Mouse (Mus musculus): ENCODE data around the gene Wnk2. TPM values are rescaled to one million over a fixed set of nuclear protein-coding genes. Genes with fewer than 3 reads are reported as not detected.

Gene Wnk2
- 100 to 1,000 TPM; 100 to 103 TPM for total RNA-seq (2021)
- long read RNA-seq, full-length matches to known transcripts: 3 of 64 reads
- long read RNA-seq, partial matches to known transcripts: 29 of 64 reads
- long read RNA-seq, other reads (novel, unspliced or antisense): 32 of 64 reads

DNA sequence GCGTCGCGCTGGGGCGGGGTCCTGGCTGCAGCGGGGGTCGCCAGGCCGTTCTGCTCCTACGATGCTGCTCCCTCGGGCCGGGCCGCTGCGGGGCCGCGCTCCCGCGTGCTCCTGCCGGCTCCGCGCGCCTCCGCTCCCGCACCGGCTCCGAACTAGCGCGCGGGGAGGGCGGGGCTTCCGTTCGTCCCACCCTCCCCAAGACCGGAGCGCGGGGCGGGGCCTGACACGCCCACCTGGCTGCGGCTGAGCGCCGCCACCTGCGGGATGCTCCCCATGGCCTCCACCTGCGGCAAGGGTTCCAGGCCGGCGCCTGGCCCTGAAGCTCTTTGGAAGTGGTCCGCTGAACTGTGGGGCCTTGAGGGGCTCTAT, at the start of gene Wnk2:
Wnk2 (minus strand) TSS at position 157 of the 369 bp plus-strand sequence.
- peak; percentile 78 to 87 for DNase-seq (ENCODE audit: low spot score in 2 of 2)

DNA sequence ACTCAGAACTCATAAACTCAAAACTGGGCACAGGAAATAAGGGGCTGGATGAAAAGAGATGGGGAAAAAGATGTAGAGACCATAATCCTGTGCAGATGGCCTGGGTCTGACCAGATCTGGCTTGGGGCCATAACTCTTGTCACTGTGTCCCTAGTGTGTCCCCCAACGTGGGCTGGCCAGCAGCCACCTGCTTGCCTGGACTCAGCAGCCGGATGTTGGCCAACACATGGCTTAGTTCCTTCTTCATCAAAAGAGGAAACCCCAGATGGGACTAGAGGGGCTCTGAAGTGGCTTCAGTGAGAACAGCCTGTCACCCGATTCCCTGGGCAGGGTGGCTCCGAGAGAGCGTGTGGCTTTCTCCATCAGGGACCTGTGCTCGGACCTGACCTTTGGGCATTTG, 49.0 kb upstream of the Wnk2 start:
- DNase-seq (ENCODE audit: low spot score in 2 of 2): no peak

DNA sequence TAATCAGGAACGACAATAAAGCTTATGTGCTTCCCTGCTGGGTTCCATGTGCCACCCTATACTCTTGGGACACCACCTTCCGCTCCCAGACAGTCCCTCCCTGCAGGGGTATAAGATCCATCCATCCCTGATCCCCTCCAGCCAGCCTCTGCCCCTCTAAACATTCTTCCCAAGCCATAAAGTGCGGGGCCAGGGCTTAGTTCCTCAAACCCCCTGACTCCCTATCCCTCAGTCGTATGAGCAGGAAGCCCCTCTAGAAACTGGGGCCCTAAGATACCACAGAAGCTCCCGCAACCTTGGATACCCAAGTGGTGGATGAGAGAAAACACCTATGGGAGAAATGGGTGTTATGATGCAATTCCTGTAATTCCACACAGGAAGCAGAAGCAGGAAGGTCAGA, 48.4 kb upstream of the Wnk2 start:
- DNase-seq (ENCODE audit: low spot score in 2 of 2): no peak

DNA sequence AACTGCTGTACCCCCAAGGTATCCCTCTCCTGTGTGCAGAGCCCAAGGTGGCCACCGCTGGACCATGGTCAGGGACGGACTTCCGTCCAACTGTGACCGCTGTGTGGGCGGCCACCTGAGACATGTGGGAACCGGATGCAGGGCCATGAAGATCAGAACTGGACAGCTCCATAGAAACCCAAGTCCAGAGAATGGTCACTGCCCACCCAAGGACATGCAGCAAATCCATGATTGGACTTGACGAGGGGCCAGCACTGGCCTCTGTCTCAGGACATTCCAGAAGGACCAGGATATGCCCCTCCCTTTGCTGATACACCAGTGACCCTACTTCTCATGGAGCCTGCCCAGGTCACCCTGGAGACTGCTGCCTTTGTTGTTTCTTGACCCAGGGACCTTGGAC, 47.8 kb upstream of the Wnk2 start:
- DNase-seq (ENCODE audit: low spot score in 2 of 2): no peak

DNA sequence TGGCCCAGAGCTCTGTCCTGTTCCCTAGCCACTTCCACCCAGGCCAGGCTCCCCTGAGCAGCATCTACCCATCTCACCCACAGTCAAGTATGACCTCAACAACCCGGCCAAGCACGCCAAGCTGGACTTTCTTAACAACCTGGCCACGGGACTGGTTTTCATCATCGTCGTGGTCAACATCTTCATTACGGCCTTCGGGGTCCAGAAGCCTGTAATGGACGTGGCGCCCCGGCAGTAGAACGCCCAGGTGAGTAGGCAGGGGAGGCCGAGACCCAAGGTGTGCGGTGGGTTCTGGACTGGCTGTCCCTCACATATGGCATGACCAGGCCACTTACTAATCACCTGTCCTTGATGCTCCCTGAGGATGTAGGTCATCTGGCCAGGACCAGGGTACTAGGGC, 47.0 kb upstream of the Wnk2 start:
- DNase-seq (ENCODE audit: low spot score in 2 of 2): no peak

DNA sequence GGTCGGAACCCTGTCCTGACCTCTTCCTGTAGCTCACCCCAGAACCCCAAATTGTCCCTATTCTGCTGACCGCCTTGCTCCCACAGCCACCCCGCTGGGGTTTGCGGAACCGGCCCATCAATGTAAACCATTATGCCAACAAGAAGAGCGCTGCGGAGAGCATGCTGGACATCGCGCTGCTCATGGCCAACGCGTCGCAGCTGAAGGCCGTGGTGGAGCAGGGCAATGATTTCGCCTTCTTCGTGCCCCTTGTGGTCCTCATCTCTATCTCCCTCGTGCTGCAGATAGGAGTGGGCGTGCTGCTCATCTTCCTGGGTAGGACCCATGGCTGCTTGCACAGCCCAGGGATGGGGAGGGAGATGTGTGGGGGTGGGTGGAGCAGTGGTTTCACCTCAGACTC, 45.8 kb upstream of the Wnk2 start:
- DNase-seq (ENCODE audit: low spot score in 2 of 2): no peak

DNA sequence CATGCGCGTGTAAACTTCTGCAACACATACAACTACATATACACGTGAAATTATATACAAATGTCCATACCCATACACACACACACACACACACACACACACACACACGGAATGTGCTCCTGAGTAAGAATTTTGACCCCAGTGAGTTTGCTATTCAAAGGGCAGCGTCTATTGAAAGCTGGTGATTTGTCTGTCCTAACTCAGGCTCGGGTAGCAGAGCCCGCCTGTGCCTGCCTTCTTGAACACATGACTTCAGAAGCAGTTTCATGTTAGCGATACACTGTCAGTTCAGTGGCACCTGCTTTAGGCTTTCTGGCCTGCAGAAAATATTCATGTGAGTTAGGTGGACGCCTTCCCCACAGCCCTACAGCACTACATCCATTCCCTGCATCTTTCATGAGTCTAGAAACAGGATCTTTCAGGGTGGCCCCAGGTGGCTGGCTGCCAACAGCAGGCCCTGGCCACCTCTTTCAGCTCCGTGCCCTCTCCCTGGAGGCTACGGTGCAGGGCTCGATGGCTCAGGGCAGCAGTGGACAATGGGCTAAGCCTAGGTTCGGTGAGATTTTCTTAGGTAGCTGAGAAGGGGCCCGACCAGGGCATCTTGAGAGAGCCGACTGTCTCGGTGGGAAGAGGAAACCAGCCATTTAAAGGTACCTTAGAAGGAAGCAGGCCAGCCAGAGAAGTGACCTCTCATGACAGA, 44.5 kb upstream of the Wnk2 start:
- no peak for DNase-seq (ENCODE audit: low spot score in 2 of 2)

DNA sequence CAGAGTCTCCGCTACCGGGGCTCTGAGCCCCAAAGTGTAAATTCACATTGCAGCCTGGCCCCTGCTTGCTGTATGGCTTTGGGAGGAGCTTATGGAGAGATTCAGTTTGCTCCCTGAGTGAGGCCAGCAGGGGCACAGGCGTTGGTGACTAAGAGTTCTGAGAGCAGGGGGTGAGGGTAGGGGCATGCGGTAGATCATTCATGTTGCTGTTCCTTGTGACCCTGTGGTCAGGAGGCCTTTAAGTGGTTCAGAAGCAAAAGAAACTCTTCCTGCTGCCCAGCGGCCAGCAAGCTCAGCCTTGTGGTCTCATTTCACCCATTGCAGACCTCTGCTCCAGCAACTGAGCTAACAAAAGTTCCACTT, 43.8 kb upstream of the Wnk2 start:
- no peak for DNase-seq (ENCODE audit: low spot score in 2 of 2)

DNA sequence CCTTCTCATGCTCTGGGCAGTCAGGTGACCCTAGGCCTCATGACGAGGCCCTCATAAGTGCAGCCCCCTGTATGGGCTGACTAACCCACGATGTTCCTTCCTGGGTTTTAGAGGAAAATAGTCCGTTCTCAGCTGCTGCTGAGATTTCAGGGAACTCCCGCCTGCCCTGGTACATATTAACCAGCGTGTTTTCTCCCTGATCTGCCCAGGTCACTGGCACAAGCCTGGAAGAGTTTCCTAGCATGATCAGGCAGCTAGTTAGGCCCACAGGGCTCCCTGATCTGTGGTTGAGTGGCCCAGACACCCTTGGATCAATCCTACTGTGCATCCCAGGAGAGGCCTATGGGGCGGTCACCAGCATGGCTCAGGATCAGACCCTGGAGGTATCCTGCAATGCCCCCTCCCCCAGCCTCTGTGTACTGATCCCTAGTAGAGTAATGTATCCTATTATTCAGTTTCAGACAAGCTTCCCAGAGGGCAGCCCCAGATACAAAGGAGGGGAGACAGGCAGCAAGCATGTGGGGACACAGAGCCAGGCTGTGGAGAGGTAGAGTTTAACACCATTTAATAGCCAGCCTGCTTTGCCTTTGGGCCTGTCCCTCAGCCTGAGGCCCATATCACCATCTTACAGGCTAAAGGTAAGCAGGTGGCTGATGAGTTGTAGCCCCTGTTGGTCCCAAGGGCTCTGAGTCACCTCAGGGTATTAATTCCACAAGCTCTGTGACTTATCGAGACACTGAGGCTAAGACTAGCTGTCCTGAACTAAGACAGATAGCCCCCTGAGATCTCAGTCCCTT, 43.3 kb upstream of the Wnk2 start:
- DNase-seq (ENCODE audit: low spot score in 2 of 2): no peak

DNA sequence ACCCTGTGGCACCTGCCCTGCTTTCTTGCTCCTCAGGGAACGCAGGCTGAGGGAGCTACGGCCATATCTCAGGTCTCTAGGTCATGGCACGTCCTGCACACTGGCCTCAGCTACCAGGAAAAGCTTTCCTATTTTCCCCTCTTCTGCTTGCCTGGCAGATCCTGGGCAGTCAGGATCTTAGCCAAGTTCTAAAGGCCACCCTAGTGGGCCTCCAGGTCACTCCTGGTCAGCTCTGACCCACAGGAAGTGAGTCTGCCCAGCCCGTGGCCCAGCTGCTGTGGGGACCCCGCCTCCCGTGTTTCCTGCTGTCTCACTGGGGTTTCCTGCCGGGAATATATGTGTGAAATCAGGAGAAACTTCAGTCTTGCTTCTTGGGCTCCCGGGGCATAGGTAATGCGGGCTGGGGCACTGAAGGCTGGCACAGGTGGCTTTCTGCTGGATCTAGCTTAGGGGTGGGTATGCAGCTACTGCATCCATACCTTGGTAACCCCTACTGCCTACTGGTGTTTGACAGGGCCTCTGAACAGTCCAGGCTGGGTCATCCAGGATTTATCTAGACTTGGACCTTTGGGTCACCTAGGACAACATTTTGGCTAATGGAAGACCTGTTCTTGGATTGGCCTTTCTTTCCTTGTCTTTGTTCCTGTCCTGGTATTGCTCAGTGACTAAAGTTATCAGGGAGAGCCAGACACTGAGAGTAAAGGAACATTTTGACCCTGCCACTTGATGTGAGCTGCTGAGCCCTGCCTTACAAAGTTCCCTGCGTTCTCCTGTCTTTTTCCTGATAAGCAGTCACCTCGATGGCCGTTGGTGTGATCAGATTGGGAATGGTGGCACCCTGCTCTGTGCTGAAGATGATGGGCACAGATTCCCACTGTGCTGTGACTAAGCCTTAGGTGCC, 42.4 kb upstream of the Wnk2 start:
- no peak for DNase-seq (ENCODE audit: low spot score in 2 of 2)

DNA sequence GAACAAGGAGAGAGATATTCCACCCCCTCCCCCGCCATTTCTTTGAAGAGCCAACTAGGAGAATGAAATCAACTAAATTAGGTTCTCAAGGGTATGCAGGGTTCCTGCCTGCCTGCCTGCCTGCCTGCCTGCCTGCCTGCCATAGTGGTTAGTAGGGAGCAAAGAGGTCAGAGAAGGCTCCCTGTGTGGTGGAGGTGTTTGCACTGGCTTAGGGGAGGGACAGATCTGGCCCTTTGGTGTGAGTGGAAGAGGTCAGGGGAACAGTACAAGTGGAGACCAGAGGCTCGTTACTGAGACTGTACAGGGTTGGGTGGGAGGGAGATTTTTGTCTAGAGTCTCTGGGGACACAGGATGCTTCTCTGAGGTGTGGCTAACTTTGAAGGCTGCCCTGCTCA, 41.1 kb upstream of the Wnk2 start:
- DNase-seq (ENCODE audit: low spot score in 2 of 2): no peak

DNA sequence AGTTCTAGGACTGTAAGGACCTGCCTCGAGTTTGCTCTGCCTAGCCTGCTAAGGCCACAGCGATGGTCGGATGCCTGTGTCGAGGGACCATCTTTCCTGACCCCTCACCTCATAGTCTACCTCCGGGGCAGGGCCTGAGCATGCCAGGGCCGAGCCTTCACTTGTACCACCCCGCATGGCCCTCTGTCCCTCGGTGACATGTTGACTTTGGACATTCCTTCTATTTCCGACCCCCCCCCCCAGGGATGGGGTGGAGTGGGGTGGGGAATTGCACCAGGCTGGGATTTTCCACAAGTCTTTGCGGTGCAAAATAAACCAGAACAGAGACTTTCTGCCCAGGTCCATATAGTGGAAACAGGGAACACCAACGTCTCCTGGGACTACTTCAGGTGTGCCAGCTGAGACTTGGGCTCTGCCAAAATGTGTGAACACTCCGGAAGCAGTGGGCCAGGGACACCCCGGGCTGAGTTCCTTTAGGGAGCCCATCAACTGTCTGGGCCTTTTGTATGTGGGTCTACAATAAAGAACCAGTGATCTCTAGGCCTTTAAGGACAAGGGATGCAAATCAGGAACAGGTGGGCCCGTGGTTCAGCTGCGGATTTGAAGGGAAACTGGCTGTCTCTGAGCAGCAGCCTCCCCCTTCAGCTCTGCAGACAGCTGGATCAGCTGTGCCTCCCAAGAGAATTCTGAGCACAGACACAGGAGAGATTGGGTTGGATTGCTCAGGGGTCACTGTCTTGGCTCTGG, 40.6 kb upstream of the Wnk2 start:
- no peak for DNase-seq (ENCODE audit: low spot score in 2 of 2)

DNA sequence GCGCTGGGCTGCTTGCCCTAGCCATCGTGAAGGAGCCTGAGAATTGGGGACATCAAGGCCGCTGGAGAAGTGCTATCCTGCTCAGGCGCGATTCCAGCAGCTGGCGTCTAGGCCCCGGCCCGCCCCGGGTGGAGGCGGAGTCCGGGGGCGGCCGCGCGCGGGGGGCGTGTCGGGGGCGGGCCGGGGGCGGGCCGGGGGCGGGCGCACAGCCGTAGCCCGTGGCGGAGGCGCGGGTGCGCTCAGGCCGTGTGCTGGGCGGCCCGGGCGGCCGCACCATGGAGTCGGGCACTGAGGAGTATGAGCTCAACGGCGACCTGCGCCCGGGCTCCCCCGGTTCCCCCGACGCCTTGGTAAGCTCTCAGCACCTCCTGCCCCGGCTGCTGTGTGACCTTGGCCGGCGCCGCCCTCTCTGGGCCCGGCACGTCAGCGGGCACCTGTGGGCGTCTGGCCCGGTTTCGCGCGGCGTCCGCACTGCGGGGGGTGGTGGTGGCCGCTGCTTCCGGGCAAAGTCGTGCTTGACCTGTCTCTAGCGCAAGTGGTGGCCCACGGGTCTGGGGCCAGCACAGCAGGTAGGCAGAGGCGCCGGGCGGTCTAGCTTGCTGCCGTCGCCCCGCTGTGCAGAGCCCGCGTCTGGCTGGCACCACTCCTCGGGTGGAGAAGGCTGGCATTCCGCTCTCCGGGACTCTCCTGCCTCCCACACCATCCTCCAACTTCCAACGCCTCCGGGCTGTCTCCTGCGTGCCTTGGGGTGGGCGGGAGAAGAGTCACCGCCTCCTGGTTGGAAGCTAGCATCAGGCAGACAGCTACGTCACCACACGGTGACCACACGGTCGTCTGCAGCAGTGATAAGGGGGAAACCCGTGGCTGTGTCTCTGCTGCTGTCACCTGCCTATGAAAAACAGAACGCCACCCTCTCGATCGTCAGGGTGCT, 39.7 kb upstream of the Wnk2 start, which contains the start of gene Ninj1:
Ninj1 (plus strand) TSS at position 198 of the 931 bp plus-strand sequence.
- peak; percentile 67 to 72 for DNase-seq (ENCODE audit: low spot score in 2 of 2)

DNA sequence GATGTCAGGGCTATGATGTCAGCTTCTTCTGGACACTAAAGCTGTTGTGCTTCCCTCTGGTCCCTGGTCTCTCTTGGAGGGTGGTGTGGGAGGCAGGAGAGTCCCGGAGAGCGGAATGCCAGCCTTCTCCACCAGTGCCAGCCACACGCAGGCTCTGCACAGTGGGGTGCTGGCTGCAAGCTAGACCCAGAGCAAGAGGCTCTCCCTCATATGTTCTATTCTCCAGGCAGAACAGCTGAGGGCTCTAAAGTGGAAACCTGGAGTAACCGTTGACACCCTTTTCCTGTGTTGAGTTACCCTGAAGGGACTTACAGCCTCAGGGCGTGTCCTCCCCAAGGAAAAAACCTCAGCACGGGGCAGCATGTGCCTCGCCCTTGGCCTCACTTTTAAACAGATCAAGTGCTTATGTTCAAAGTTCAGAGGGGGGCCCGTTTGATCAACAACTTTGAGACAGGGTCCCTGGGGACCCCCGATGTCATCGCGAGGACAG, 39.0 kb upstream of the Wnk2 start:
- no peak for DNase-seq (ENCODE audit: low spot score in 2 of 2)

DNA sequence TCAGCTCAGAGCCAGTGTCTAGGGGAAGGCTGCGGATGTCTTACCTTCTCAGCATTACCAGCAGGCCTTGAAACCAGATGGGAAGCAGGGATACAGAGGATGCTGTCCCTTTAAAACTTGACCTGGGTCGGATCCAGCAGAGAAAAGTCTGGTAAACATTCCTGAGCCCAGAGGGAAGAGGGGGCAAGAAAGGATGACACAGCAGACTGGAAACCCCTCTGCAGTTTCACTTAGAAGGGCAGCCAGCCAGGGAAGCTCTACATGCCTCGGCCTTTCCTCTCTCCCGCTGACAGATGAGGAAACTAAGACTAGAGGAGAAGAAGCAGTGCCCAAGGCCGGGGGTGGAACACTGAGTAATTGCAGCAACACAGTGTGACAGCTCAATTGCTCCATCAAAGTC, 35.8 kb upstream of the Wnk2 start:
- DNase-seq (ENCODE audit: low spot score in 2 of 2): no peak

DNA sequence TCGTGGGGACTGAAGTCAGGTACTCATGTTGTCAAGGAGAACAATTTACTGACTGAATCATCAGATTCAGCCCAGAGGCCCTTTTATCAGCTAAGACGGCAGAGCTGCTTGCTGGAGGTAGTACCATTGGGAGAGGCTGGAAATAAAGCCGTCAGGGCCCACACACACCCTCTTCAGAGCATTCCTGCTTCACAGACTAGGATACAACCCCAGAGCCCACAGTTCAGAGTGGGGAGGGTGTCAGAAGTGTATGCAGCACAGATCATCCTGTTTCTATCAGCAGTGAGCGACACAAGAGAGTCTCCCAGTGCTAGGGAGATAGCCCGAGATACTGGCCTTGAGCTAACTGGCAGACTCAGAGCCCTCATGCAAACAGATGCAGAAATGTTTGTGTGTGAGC, 35.3 kb upstream of the Wnk2 start:
- no peak for DNase-seq (ENCODE audit: low spot score in 2 of 2)

DNA sequence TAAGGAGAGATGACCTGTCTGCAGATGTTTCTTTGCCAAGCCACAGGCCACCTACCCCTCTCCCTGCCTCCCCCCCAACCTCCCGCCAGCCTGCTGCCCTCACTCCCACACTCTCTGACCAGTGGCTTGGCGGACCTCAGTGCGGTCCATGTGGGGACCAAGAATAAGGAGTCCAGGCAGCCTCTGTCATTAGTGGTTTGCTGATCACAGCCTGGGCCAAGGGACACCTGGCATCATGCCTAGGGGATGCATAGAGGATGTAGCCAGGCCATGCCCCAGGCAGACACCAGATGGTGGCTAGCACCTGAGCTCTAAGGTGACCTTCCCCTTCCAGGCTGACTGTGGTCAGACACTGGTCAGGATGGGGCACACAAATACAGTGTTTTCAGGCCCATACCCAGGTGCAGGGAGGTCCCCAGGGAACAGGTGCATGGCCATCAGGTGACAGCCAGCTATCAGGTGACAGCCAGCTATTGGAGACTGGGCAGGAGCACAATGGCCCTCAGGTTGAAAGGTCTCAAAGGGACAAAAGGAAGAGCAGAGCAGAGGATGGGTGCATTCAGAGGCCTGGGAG, 33.7 kb upstream of the Wnk2 start:
- DNase-seq (ENCODE audit: low spot score in 2 of 2): no peak

DNA sequence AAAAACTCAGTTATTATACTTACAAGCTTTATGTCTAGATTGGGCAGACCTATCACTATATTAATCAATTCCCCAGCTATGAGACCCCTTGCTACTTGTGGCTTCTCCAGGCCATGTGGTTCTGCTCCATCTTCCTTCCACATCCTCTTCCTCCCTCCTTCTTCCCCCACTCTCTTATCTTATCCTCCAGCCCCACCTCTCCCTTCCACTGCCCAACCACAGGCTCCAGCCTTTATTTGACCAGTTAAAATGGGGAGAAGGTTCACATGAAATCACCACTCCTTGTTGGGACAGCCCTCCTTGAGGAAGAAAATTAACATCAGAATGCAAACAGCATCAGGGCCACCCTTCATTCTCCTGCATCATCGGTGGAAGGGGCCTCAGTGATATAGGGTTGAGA, 32.9 kb upstream of the Wnk2 start:
- no peak for DNase-seq (ENCODE audit: low spot score in 2 of 2)

DNA sequence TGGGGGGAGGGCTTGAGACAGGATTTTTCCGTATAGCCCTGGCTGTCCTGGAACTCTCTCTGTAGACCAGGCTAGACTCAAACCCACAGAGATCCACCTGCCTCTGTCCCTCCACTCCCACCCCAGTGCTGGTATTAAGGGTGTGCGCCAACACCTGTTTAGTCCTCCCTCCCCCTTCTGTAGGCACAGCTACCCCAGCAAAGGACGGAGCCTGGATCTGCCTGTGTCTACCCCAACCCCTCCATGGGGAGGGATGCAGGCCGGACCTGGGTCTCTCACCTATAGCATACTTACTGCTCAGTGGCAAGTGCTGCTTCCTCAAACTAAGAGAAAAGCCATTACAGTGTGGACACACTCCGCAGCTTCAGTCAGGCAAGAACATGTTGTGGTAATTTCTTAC, 32.5 kb upstream of the Wnk2 start:
- no peak for DNase-seq (ENCODE audit: low spot score in 2 of 2)
